Mouse (Mus musculus): ENCODE data around the gene Rhebl1. TPM values are rescaled to one million over a fixed set of nuclear protein-coding genes. Genes with fewer than 3 reads are reported as not detected.

Rhebl1 gene
- polyA plus RNA-seq, 1 experiment from 2014 or later: 3.4 TPM

GRCm38 (mm10) chr15:98869342-98870178 lies 24.8 kb downstream of the Rhebl1 start:
- 8% methylated on average over 8 of the region's 8 CpGs for WGBS (ENCODE audit: insufficient replicate concordance)
- ATAC-seq (ENCODE audit: low read depth): no peak
- Histone ChIP-seq H3K9me3 (replicated peaks; ENCODE audit: control insufficient read depth, low read length) (no peaks in the 10 kb centered on the region), H3K4me1 (ENCODE audit: control insufficient read depth, low read depth, low read length) (peaks cover 44% of the 10 kb centered on the region), H3K27me3 (ENCODE audit: control insufficient read depth, insufficient read depth, low read depth, low read length) (no peaks in the 10 kb centered on the region), H3K9ac (ENCODE audit: low read depth, low read length) (peak overlapping the region; percentile 98), H3K4me3 (ENCODE audit: low read depth, low read length) (peak overlapping the region; percentile 95), H3K27ac (ENCODE audit: low read length) (peak overlapping the region; percentile 92), H3K4me2 (ENCODE audit: low read depth, low read length) (peak overlapping the region; percentile 91), H3K36me3 (ENCODE audit: control insufficient read depth, insufficient read depth) (peaks cover 21% of the 10 kb centered on the region)

- peak overlapping the region; percentile 92 for H3K27ac ChIP-seq (ENCODE audit: low read length)
- no peak for ATAC-seq (ENCODE audit: low read depth)
These were observed 25.8 kb downstream of the Rhebl1 start for GRCm38 (mm10) chr15:98868346-98869063.

DNA sequence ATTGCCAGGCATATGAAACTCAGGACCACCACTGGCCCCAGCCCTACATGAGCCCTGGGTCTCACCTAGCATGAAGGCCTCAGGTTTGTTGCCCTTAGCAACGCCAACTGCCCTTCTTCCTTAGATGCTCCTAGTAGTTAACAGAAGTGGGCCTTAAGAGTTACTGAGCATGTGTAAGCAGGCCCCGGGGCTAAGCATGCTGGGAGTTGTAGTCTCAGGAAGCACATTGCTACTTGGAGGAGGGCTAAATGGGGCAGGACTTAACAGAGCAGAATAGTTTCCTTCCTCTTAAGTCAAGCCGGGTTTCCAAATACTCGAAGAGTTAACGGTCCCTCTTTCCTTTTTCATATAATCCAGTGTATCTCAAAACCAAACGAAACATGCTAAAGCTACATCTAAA lies 27.0 kb downstream of the Rhebl1 start:
- Histone ChIP-seq H3K4me3 (ENCODE audit: low read depth, low read length) (peak overlapping the region; percentile 95), H3K27ac (ENCODE audit: low read length) (peak overlapping the region; percentile 62), H3K36me3 (ENCODE audit: control insufficient read depth, insufficient read depth) (peaks cover 42% of the 10 kb centered on the region), H3K4me2 (ENCODE audit: low read depth, low read length) (peak overlapping the region; percentile 91), H3K9me3 (replicated peaks; ENCODE audit: control insufficient read depth, low read length) (no peaks in the 10 kb centered on the region), H3K27me3 (ENCODE audit: control insufficient read depth, insufficient read depth, low read depth, low read length) (no peaks in the 10 kb centered on the region), H3K4me1 (ENCODE audit: control insufficient read depth, low read depth, low read length) (peaks cover 35% of the 10 kb centered on the region), H3K9ac (ENCODE audit: low read depth, low read length) (no peak overlapping the region)
- WGBS (ENCODE audit: insufficient replicate concordance): 22% methylated on average over 6 of the region's 6 CpGs
- no peak for ATAC-seq (ENCODE audit: low read depth)

More at GRCm38 (mm10) chr15:98868346-98869063, 25.8 kb downstream of the Rhebl1 start:
- peak overlapping the region; percentile 98 for H3K9ac ChIP-seq (ENCODE audit: low read depth, low read length)
- H3K4me1 ChIP-seq (ENCODE audit: control insufficient read depth, low read depth, low read length): peaks cover 44% of the 10 kb centered on the region
- 27% methylated on average over 11 of the region's 11 CpGs for WGBS (ENCODE audit: insufficient replicate concordance)
- peak overlapping the region; percentile 95 for H3K4me3 ChIP-seq (ENCODE audit: low read depth, low read length)
- H3K4me2 ChIP-seq (ENCODE audit: low read depth, low read length): peak overlapping the region; percentile 91
- no peaks in the 10 kb centered on the region for H3K9me3 ChIP-seq (replicated peaks; ENCODE audit: control insufficient read depth, low read length)
- peaks cover 31% of the 10 kb centered on the region for H3K36me3 ChIP-seq (ENCODE audit: control insufficient read depth, insufficient read depth)
- H3K27me3 ChIP-seq (ENCODE audit: control insufficient read depth, insufficient read depth, low read depth, low read length): no peaks in the 10 kb centered on the region

DNA sequence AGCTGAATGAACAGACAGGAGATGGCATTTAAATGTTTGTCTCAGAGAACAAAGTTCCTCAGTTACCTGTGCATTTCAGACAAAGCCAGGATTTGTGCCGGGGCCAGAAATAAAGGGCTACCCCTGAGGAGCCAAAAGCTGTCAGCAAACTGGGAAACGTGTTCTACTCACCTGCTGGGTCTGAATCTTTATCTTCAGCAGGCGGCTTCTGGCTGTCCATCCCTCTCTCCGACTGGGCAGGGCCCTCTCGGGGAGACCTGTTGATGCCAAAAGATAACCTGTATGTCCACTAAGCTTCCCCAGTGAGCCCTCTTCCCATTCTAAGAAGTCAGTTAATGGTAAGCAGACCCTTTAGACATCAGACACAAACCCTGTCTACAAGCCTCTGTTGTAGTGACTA lies 27.8 kb downstream of the Rhebl1 start:
- Histone ChIP-seq H3K27me3 (ENCODE audit: control insufficient read depth, insufficient read depth, low read depth, low read length) (no peaks in the 10 kb centered on the region), H3K9me3 (replicated peaks; ENCODE audit: control insufficient read depth, low read length) (no peaks in the 10 kb centered on the region), H3K4me2 (ENCODE audit: low read depth, low read length) (no peak overlapping the region), H3K4me3 (ENCODE audit: low read depth, low read length) (no peak overlapping the region), H3K9ac (ENCODE audit: low read depth, low read length) (no peak overlapping the region), H3K27ac (ENCODE audit: low read length) (no peak overlapping the region), H3K4me1 (ENCODE audit: control insufficient read depth, low read depth, low read length) (peaks cover 35% of the 10 kb centered on the region), H3K36me3 (ENCODE audit: control insufficient read depth, insufficient read depth) (peaks cover 50% of the 10 kb centered on the region)
- ATAC-seq (ENCODE audit: low read depth): no peak
- 73% methylated on average over 5 of the region's 5 CpGs for WGBS (ENCODE audit: insufficient replicate concordance)

- H3K27ac ChIP-seq (ENCODE audit: low read length): no peak overlapping the region
- H3K36me3 ChIP-seq (ENCODE audit: control insufficient read depth, insufficient read depth): peaks cover 57% of the 10 kb centered on the region
- H3K4me1 ChIP-seq (ENCODE audit: control insufficient read depth, low read depth, low read length): peaks cover 35% of the 10 kb centered on the region
- no peaks in the 10 kb centered on the region for H3K27me3 ChIP-seq (ENCODE audit: control insufficient read depth, insufficient read depth, low read depth, low read length)
- H3K4me2 ChIP-seq (ENCODE audit: low read depth, low read length): no peak overlapping the region
- no peaks in the 10 kb centered on the region for H3K9me3 ChIP-seq (replicated peaks; ENCODE audit: control insufficient read depth, low read length)
- H3K9ac ChIP-seq (ENCODE audit: low read depth, low read length): no peak overlapping the region
- 86% methylated on average over 8 of the region's 8 CpGs for WGBS (ENCODE audit: insufficient replicate concordance)
- H3K4me3 ChIP-seq (ENCODE audit: low read depth, low read length): no peak overlapping the region
- ATAC-seq (ENCODE audit: low read depth): no peak
These were observed 28.6 kb downstream of the Rhebl1 start for GRCm38 (mm10) chr15:98865771-98866170.

DNA sequence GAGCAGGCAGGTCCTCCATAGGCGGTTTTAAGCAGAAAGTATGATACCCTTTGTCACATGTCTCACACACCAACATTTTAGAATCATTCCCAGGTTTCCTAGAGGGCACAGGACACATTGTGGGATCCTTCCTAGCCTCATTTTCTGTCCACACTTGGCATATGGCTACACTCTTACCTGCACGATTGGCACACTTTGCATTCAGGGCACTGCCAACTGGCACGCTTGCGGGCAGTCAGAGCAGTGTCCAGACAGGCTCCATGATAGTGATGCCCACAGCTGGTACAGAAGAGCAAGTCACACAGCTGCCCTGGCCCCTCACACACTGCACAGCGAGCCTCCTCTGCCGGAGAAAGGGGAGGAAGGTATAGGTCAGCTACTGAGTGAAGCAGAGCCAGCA lies 29.4 kb downstream of the Rhebl1 start:
- H3K36me3 ChIP-seq (ENCODE audit: control insufficient read depth, insufficient read depth): peaks cover 65% of the 10 kb centered on the region
- no peak overlapping the region for H3K9ac ChIP-seq (ENCODE audit: low read depth, low read length)
- no peaks in the 10 kb centered on the region for H3K9me3 ChIP-seq (replicated peaks; ENCODE audit: control insufficient read depth, low read length)
- no peaks in the 10 kb centered on the region for H3K27me3 ChIP-seq (ENCODE audit: control insufficient read depth, insufficient read depth, low read depth, low read length)
- no peak overlapping the region for H3K4me2 ChIP-seq (ENCODE audit: low read depth, low read length)
- no peak overlapping the region for H3K27ac ChIP-seq (ENCODE audit: low read length)
- no peak overlapping the region for H3K4me3 ChIP-seq (ENCODE audit: low read depth, low read length)
- 94% methylated on average over 6 of the region's 6 CpGs for WGBS (ENCODE audit: insufficient replicate concordance)
- peaks cover 31% of the 10 kb centered on the region for H3K4me1 ChIP-seq (ENCODE audit: control insufficient read depth, low read depth, low read length)
- no peak for ATAC-seq (ENCODE audit: low read depth)

- peaks cover 16% of the 10 kb centered on the region for H3K4me1 ChIP-seq (ENCODE audit: control insufficient read depth, low read depth, low read length)
- H3K36me3 ChIP-seq (ENCODE audit: control insufficient read depth, insufficient read depth): peaks cover 76% of the 10 kb centered on the region
- no peaks in the 10 kb centered on the region for H3K27me3 ChIP-seq (ENCODE audit: control insufficient read depth, insufficient read depth, low read depth, low read length)
- no peaks in the 10 kb centered on the region for H3K9me3 ChIP-seq (replicated peaks; ENCODE audit: control insufficient read depth, low read length)
- no peak overlapping the region for H3K27ac ChIP-seq (ENCODE audit: low read length)
- ATAC-seq (ENCODE audit: low read depth): no peak
- 81% methylated on average over 12 of the region's 12 CpGs for WGBS (ENCODE audit: insufficient replicate concordance)
- H3K4me3 ChIP-seq (ENCODE audit: low read depth, low read length): no peak overlapping the region
- no peak overlapping the region for H3K9ac ChIP-seq (ENCODE audit: low read depth, low read length)
- no peak overlapping the region for H3K4me2 ChIP-seq (ENCODE audit: low read depth, low read length)
These were observed 30.8 kb downstream of the Rhebl1 start for GRCm38 (mm10) chr15:98863451-98863958.

DNA sequence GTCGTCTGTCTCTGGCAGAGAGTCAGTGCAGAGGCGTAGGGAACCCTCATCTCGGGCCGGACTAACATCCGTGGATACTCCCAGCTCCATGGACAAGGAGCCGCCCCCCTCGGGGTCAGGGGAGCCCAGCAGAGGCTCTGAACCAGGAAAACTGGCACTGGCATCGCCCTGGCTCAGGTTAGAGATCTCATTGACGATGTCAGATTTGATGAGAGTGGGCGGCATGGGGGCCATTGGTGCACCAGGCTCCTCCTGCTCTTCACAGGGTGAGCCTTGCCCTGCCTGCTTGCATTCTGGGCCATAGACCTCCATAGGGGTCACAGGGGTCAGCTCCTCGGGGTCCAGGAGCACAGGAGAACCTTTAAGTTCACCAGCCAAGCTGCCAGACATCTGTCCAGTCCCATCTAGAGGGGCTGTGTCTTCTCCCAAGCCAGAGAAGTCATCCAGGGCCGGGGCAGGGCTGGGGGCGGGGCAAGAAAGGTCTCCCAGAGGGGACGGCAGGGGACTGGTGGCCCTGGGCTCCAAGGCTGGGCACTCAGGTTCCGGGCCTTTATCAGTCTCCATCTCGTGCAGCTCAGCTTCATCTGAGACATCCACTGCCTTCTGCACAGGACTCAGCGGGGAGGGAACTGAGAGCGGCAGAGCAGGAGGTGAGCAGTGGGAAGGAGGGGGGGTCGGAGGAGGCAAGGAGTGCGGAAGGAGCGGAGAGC lies 32.5 kb downstream of the Rhebl1 start:
- Histone ChIP-seq H3K4me2 (ENCODE audit: low read depth, low read length) (no peak overlapping the region), H3K9me3 (replicated peaks; ENCODE audit: control insufficient read depth, low read length) (no peaks in the 10 kb centered on the region), H3K27me3 (ENCODE audit: control insufficient read depth, insufficient read depth, low read depth, low read length) (no peaks in the 10 kb centered on the region), H3K9ac (ENCODE audit: low read depth, low read length) (no peak overlapping the region), H3K4me3 (ENCODE audit: low read depth, low read length) (no peak overlapping the region), H3K27ac (ENCODE audit: low read length) (no peak overlapping the region), H3K4me1 (ENCODE audit: control insufficient read depth, low read depth, low read length) (no peaks in the 10 kb centered on the region), H3K36me3 (ENCODE audit: control insufficient read depth, insufficient read depth) (peaks cover 93% of the 10 kb centered on the region)
- ATAC-seq (ENCODE audit: low read depth): no peak
- WGBS (ENCODE audit: insufficient replicate concordance): 89% methylated on average over 21 of the region's 21 CpGs
